Mouse (Mus musculus): ENCODE data around the gene Vsir.

The Vsir gene

GRCm38 (mm10) chr10:60346701-60347405, at the start of gene Vsir:
Gene Vsir (plus strand): TSS chr10:60346851.
- DNase-seq (ENCODE audit: low read depth, low spot score) = no peak

- no peak for DNase-seq (ENCODE audit: low read depth, low spot score)
These were observed 47.0 kb upstream of the Vsir start for GRCm38 (mm10) chr10:60299636-60300035.

GRCm38 (mm10) chr10:60303419-60303818, 43.2 kb upstream of the Vsir start:
- no peak for DNase-seq (ENCODE audit: low read depth, low spot score)

- peak; percentile 40 for DNase-seq (ENCODE audit: low read depth, low spot score)
These were observed 41.6 kb upstream of the Vsir start for GRCm38 (mm10) chr10:60304854-60305628.

GRCm38 (mm10) chr10:60310629-60311028, 36.0 kb upstream of the Vsir start:
- no peak for DNase-seq (ENCODE audit: low read depth, low spot score)

- DNase-seq (ENCODE audit: low read depth, low spot score) = no peak
These were observed 33.0 kb upstream of the Vsir start for GRCm38 (mm10) chr10:60313606-60314005.

GRCm38 (mm10) chr10:60316166-60316565, 30.5 kb upstream of the Vsir start:
- no peak for DNase-seq (ENCODE audit: low read depth, low spot score)

GRCm38 (mm10) chr10:60328963-60329650, 17.5 kb upstream of the Vsir start:
- DNase-seq (ENCODE audit: low read depth, low spot score) = no peak

- DNase-seq (ENCODE audit: low read depth, low spot score) = no peak
These were observed 12.1 kb upstream of the Vsir start for GRCm38 (mm10) chr10:60334583-60334982.

- no peak for DNase-seq (ENCODE audit: low read depth, low spot score)
These were observed 11.6 kb upstream of the Vsir start for GRCm38 (mm10) chr10:60335021-60335420.

GRCm38 (mm10) chr10:60341528-60341927, 5.1 kb upstream of the Vsir start:
- DNase-seq (ENCODE audit: low read depth, low spot score) = no peak

- no peak for DNase-seq (ENCODE audit: low read depth, low spot score)
These were observed 2.5 kb upstream of the Vsir start for GRCm38 (mm10) chr10:60344111-60344510.

- no peak for DNase-seq (ENCODE audit: low read depth, low spot score)
These were observed 595 bp upstream of the Vsir start for GRCm38 (mm10) chr10:60346056-60346455.

GRCm38 (mm10) chr10:60347768-60348610, 1.3 kb downstream of the Vsir start:
- DNase-seq (ENCODE audit: low read depth, low spot score) = no peak

- no peak for DNase-seq (ENCODE audit: low read depth, low spot score)
These were observed 2.4 kb downstream of the Vsir start for GRCm38 (mm10) chr10:60349056-60349455.

- no peak for DNase-seq (ENCODE audit: low read depth, low spot score)
These were observed 3.0 kb downstream of the Vsir start for GRCm38 (mm10) chr10:60349644-60350043.

- DNase-seq (ENCODE audit: low read depth, low spot score) = no peak
These were observed 3.6 kb downstream of the Vsir start for GRCm38 (mm10) chr10:60350077-60350804.

GRCm38 (mm10) chr10:60350805-60351167, 4.1 kb downstream of the Vsir start:
- DNase-seq (ENCODE audit: low read depth, low spot score) = no peak

- no peak for DNase-seq (ENCODE audit: low read depth, low spot score)
These were observed 4.6 kb downstream of the Vsir start for GRCm38 (mm10) chr10:60351248-60351647.

GRCm38 (mm10) chr10:60351761-60352455, 5.3 kb downstream of the Vsir start:
- no peak for DNase-seq (ENCODE audit: low read depth, low spot score)
